Mouse (Mus musculus) forebrain, postnatal 0 days (tissue): ENCODE data around the gene Trim31. TPM values are rescaled to one million over a fixed set of nuclear protein-coding genes. Genes with fewer than 3 reads are reported as not detected.

Experiments used
- ATAC-seq: fragments of 200-750 bp; cut with Nextera tagmentation; 2 replicates; pipeline ENCODE4 v1.8.0; 2017; ENCODE audit warnings: mild to moderate bottlenecking, moderate library complexity
- DNase-seq: peaks from one replicate; pipeline ENCODE4 v3.0.0-alpha.2; 2015
- H3K27ac ChIP-seq: fragments of 300-500 bp; sonication (generic); 2 replicates; pipeline ENCODE4 v1.5.1; 2014; ENCODE audit warnings: low read depth, mild to moderate bottlenecking, antibody characterized with exemption, low read length, moderate library complexity, mixed read lengths
- H3K27me3 ChIP-seq: fragments of 300-500 bp; sonication (generic); 2 replicates; pipeline ENCODE4 v1.6.1; 2014; ENCODE audit warnings: mild to moderate bottlenecking, low read length, mixed read lengths; ENCODE audit not compliant: insufficient read depth
- H3K36me3 ChIP-seq: fragments of 300-500 bp; sonication (generic); 2 replicates; pipeline ENCODE4 v1.6.1; 2014; ENCODE audit warnings: mild to moderate bottlenecking, moderate library complexity; ENCODE audit not compliant: insufficient read depth
- H3K4me1 ChIP-seq: fragments of 300-500 bp; sonication (generic); 2 replicates; pipeline ENCODE4 v1.6.1; 2014; ENCODE audit warnings: antibody characterized with exemption; ENCODE audit not compliant: insufficient read depth
- H3K4me2 ChIP-seq: fragments of 300-500 bp; sonication (generic); 2 replicates; pipeline ENCODE4 v1.6.1; 2014; ENCODE audit warnings: low read depth, mild to moderate bottlenecking, moderate library complexity
- H3K4me3 ChIP-seq: fragments of 300-500 bp; sonication (generic); 2 replicates; pipeline ENCODE4 v1.5.1; 2014; ENCODE audit warnings: low read depth, low read length, mixed read lengths
- H3K9ac ChIP-seq: fragments of 300-500 bp; sonication (generic); 2 replicates; pipeline ENCODE4 v1.6.1; 2014; ENCODE audit warnings: mild to moderate bottlenecking
- H3K9me3 ChIP-seq: fragments of 300-500 bp; sonication (generic); 2 replicates; pipeline ENCODE4 v1.6.1; 2016; ENCODE audit warnings: low read length
- CTCF ChIP-seq: sonication (generic); IDR thresholded peaks from 2 replicates; pipeline ENCODE4 v1.5.1; 2016; ENCODE audit warnings: antibody characterized with exemption, control low read depth, low read depth
- WGBS: fragments of 180-500 bp; shearing (Covaris S2); extraction: QIAGEN DNeasy Blood & Tissue Kit; methylation state at CpG from one replicate; pipeline ENCODE4 v1.1.7; 2014; 5-methylcytosine and 5-hydroxymethylcytosine counted together
- polyA plus RNA-seq: library from polyadenylated mRNA; unstranded; fragments of >200 nt; fragmentation: Nextera tagmentation; extraction: Ambion mirVana; gene quantifications from 2 replicates; pipeline ENCODE4 v1.2.1, GENCODE M21; 2015
- total RNA-seq: library from RNA; depleted of rRNA; stranded (reverse); fragments of >200 nt; gene quantifications from 2 replicates; pipeline ENCODE4 v1.2.3, GENCODE M21; 2014

The Trim31 gene
- total and polyA plus RNA-seq, 2 experiments from 2014 or later: 0.06 TPM; not detected in 1

GRCm38 (mm10) chr17:36929236-36929932, 31.5 kb downstream of the Trim31 start:
- no peak for DNase-seq
- H3K4me3 ChIP-seq: no peak overlapping the region

DNA sequence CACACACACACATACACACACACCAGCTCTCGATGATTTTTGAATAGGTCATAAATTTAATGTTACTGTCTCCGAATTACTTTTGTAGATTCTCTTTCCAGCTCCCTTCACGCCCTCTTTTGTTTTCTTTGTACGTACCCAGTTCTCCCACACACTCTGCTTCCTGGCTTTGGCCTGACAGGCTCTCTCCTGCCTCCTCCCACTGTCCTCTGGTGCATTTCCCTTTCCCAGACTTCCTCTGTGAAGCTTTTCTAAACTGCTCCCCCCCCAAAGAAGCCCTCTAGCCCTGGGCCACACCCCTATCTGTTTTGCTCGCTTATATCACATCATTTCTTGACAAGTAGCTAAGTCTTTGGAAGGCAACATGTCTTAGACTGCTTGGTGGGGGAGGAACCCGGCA, 32.3 kb downstream of the Trim31 start:
- H3K9ac ChIP-seq: no peak overlapping the region
- ATAC-seq (no peak), DNase-seq (no peak)
- H3K36me3 ChIP-seq: no peaks in the 10 kb centered on the region
- H3K4me3 ChIP-seq: no peak overlapping the region
- H3K4me1 ChIP-seq: no peaks in the 10 kb centered on the region
- no peak for TF ChIP-seq CTCF
- H3K27me3 ChIP-seq: no peaks in the 10 kb centered on the region
- no peak overlapping the region for H3K27ac ChIP-seq
- no peak overlapping the region for H3K4me2 ChIP-seq
- 79% methylated on average over 6 of the region's 6 CpGs for WGBS
- no peaks in the 10 kb centered on the region for H3K9me3 ChIP-seq

More at GRCm38 (mm10) chr17:36929236-36929932, 31.5 kb downstream of the Trim31 start:
- no peak overlapping the region for H3K4me2 ChIP-seq
- WGBS: 77% methylated on average over 12 of the region's 12 CpGs
- H3K36me3 ChIP-seq: no peaks in the 10 kb centered on the region
- no peaks in the 10 kb centered on the region for H3K27me3 ChIP-seq
- H3K27ac ChIP-seq: no peak overlapping the region
- ATAC-seq: no peak
- H3K9me3 ChIP-seq: no peaks in the 10 kb centered on the region
- TF ChIP-seq CTCF: no peak
- no peaks in the 10 kb centered on the region for H3K4me1 ChIP-seq
- H3K9ac ChIP-seq: no peak overlapping the region

DNA sequence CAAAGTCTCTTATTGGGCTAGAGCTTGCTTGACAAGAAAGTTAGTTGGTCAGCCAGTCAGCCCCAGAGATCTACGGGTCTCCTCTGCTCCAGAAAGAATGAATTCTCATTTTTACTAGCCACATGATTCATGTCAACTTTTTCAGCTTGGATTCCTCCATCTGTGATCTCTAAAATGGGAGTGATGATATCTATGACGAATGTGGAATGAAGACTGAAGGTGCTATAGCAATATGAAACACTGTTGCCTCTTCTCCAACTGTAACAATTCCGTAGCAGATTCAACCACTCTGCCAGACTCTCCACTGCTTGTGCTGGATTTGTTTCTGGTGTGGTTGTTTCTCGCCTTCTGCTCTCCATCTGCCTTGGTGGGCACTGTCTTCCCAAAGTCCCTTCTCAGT, 33.2 kb downstream of the Trim31 start:
- TF ChIP-seq CTCF: no peak
- ATAC-seq (no peak), DNase-seq (no peak)
- Histone ChIP-seq H3K27me3 (no peaks in the 10 kb centered on the region), H3K9ac (no peak overlapping the region), H3K4me3 (no peak overlapping the region), H3K36me3 (no peaks in the 10 kb centered on the region), H3K27ac (no peak overlapping the region), H3K4me2 (no peak overlapping the region), H3K9me3 (no peaks in the 10 kb centered on the region), H3K4me1 (no peaks in the 10 kb centered on the region)
- WGBS: 79% methylated on average over 4 of the region's 4 CpGs

DNA sequence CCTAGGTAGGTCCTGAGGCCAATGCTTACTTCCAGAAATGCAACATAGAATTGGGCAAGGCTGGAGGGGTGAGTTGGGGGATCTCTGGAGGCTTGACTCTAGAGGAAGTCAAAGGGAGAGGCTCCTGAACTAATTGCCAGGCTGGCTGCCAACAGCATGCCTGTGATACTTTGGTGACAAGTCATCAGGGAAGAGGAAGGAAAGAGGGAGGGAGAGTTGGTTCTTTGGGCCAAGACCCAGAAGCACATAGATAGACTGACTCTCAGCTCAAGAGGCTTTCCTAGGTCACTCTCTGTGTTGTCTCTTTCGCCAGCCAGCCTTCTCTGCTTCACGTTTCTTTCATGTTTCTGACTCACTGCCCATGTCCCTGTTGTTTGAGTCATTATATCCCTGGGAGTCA, 33.9 kb downstream of the Trim31 start:
- no peaks in the 10 kb centered on the region for H3K4me1 ChIP-seq
- 75% methylated on average over 2 of the region's 2 CpGs for WGBS
- no peak for DNase-seq
- H3K9me3 ChIP-seq: no peaks in the 10 kb centered on the region
- no peaks in the 10 kb centered on the region for H3K36me3 ChIP-seq
- no peak for ATAC-seq
- no peaks in the 10 kb centered on the region for H3K27me3 ChIP-seq
- no peak overlapping the region for H3K27ac ChIP-seq
- no peak overlapping the region for H3K4me2 ChIP-seq
- H3K9ac ChIP-seq: no peak overlapping the region
- no peak overlapping the region for H3K4me3 ChIP-seq
- no peak for TF ChIP-seq CTCF

DNA sequence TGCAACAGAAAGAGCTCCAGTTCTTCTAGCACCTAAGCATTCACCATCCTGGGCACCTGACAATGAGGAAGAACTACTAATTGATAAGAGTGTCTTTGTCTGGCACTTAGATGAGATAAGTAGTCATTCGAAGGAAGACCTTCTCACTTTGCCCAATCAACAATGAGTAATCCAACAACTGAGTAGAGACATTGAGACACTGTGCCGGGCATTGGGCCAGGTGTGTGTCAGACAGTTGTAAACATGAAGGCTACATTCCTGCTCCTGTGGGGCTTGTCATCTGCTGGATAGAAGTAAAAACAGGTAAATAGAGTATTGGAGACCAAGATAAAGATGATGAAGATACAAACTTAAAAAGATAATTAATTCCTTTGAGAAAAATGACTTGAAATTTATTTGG, 40.1 kb downstream of the Trim31 start:
- TF ChIP-seq CTCF: no peak
- no peak overlapping the region for H3K4me3 ChIP-seq
- no peaks in the 10 kb centered on the region for H3K9me3 ChIP-seq
- WGBS: 78% methylated on average over 2 of the region's 2 CpGs
- H3K27ac ChIP-seq: no peak overlapping the region
- H3K4me1 ChIP-seq: no peaks in the 10 kb centered on the region
- no peak for ATAC-seq
- H3K36me3 ChIP-seq: no peaks in the 10 kb centered on the region
- no peak overlapping the region for H3K4me2 ChIP-seq
- no peak for DNase-seq
- H3K9ac ChIP-seq: no peak overlapping the region
- peaks cover 9% of the 10 kb centered on the region for H3K27me3 ChIP-seq

- no peak for TF ChIP-seq CTCF
- DNase-seq (no peak), ATAC-seq (no peak)
- H3K36me3 ChIP-seq: no peaks in the 10 kb centered on the region
- peaks cover 13% of the 10 kb centered on the region for H3K27me3 ChIP-seq
- H3K4me2 ChIP-seq: peak overlapping the region; percentile 61; the same call in 1 of the 2 replicates
- no peak overlapping the region; the same call in 1 of the 2 replicates for H3K4me3 ChIP-seq
- no peak overlapping the region for H3K27ac ChIP-seq
- no peaks in the 10 kb centered on the region; the same call in 1 of the 2 replicates for H3K4me1 ChIP-seq
- no peaks in the 10 kb centered on the region for H3K9me3 ChIP-seq
- 40% methylated on average over 10 of the region's 10 CpGs for WGBS
- H3K9ac ChIP-seq: 0 out of 2 replicates have a peak overlapping the region, but pooled peaks have one; percentile 45
Observed at GRCm38 (mm10) chr17:36942391-36942790, 44.5 kb downstream of the Trim31 start.

DNA sequence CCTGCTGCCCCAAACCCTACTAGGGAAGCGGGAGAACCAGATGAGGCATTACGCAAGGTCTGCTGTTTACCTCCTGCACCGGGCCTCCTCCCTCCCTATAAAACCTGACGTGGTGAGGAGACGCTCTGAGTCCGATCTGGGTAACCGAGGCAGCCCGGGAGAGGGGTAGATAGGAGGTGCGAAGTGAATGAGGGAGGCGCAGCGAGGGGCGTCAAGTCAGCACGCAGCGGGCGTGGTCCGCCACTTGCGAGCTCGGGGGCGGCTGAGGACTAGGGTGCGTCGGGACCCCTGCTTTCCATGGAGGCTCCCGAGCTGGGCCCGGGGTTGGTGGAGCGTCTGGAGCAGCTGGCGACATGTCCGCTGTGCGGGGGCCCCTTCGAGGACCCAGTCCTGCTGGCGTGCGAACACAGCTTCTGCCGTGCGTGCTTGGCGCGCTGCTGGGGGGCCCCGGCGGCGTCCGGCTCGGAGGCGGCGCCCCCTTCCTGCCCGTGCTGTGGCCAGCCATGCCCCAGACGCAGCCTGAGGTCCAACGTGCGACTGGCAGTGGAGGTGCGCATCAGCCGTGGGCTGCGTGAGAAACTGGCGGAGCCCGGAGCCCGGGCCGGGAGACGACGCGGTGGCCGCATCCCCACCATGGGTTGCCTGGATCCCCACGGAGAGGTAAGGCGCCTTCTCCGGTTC, 45.0 kb downstream of the Trim31 start, which contains the start of gene Rnf39:
Rnf39 (plus strand) TSS at position 128 of the 681 bp plus-strand sequence.
- H3K4me3 ChIP-seq: peak within 1 kb of the TSS; percentile 36
- H3K27me3 ChIP-seq: peaks cover 13% of the 10 kb centered on the region
- H3K36me3 ChIP-seq: no peaks in the 10 kb centered on the region
- WGBS: 4% methylated on average over 58 of the region's 59 CpGs
- ATAC-seq (no peak), DNase-seq (no peak)
- no peaks in the 10 kb centered on the region for H3K9me3 ChIP-seq
- H3K4me2 ChIP-seq: peak within 1 kb of the TSS; percentile 61
- no peak for TF ChIP-seq CTCF
- no peak within 1 kb of the TSS for H3K27ac ChIP-seq
- peak within 1 kb of the TSS; percentile 45 for H3K9ac ChIP-seq
- H3K4me1 ChIP-seq: no peaks in the 10 kb centered on the region; the same call in 1 of the 2 replicates
